Mouse (Mus musculus) small intestine, adult 2 months (tissue): ENCODE results near the gene Daglb.

ENCODE experiments used
- CTCF ChIP-seq: fragments of 200-500 bp; IDR thresholded peaks from 2 replicates; pipeline ENCODE4 v1.5.1; 2012; ENCODE audit warnings: low read depth, mild to moderate bottlenecking, control low read depth, inconsistent platforms, low read length, moderate library complexity, mixed read lengths; ENCODE audit not compliant: insufficient replicate concordance, insufficient read length; ENCODE audit errors: extremely low read depth
- POLR2A ChIP-seq: fragments of 200-500 bp; IDR thresholded peaks from 2 replicates; pipeline ENCODE4 v1.6.1; 2012; ENCODE audit warnings: low read depth, mild to moderate bottlenecking, control low read depth, inconsistent platforms, low read length, moderate library complexity

- no peak for TF ChIP-seq CTCF
- TF ChIP-seq POLR2A, result no peak
Observed at GRCm38 (mm10) chr5:143555233-143555632, 90.8 kb downstream of the Daglb start.
